Mouse (Mus musculus) CD4-positive helper T cell, adult 2 months (primary cell): ENCODE results near the gene Ccdc105.

Source experiments
- DNase-seq: peaks from one replicate; pipeline ENCODE4 v3.0.0-alpha.2; 2012; ENCODE audit warnings: low read depth, missing footprints, low spot score

The Ccdc105 gene

DNA sequence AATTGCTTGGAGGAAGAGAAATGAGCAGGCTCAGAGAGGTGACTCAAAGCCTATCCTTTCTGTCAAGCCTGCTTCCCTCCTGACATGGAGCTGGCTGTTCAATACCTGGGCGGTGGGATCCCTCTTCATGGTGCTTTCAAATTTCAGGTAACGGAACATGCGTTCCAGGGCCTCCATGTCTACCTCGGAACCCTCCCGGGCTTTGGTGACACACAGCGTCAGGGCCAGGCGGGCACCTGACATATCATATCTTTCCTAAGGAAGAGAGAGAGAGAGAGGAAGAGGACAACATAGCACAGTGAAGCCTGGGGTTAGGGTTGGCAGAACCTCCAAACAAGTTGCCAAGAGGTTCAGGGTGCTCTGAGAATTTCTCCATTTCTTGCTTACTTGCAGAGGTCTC is 37.7 kb downstream of the Ccdc105 start:
- DNase-seq: no peak

DNA sequence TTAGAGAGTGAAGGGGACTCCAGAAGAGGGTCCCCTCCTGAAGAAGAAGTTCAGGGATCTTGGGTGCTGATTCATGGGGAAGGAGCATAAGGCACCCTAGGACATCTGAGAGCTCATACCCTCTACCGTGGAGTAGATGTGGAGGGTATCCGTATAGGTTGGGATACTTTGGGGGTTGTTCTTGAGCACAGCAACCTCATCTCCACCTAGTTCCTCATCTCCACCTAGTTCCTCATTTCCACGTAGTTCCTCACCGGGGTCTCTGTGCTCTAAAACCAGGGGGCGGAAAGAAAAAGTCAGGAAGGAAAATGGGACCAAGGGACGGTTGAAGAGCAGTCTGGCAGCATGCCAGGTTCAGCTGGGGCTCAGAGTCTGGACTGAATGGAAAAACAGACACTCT is 38.7 kb downstream of the Ccdc105 start:
- DNase-seq: no peak

DNA sequence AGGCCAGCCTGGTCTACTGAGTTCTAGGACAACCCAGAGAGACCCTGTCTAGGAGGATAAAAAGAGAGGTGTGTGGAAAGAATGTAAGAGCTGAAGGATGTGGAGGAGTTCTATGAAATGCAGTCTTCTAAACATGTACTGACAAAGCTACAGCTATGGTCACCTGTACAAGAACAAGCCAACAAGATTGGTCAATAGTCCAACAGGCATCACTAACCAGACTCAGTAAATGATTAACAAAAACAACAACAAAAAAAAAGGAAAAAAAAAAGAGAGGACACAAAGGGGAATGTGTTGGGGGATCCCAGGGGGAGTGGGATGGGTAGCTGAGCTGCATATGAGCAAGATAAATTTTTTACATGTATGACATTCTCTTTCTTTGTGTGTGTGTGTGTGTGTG is 42.2 kb downstream of the Ccdc105 start:
- no peak for DNase-seq

DNA sequence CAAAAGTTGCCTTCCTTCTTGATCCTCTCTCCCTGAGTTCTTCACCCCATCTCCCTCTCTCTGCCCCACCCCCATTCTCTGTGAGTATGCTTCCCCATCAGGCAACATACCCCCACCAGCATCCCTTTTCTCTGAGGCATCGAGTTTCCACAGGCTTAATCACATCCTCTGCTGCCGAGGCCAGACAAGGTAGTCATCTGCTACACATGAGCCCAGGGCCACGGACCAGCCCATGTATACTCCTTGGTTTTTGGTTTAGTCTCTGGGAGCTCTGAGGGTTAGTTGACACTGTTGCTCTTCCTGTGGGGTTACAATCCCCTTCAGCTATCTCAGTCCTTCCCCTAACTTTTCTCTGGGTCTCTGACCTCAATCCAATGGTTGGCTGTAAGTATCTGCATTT is 52.0 kb downstream of the Ccdc105 start:
- no peak for DNase-seq
